Mouse (Mus musculus) heart, postnatal 0 days (tissue): ENCODE results near the gene Cabp1.

ENCODE experiments used
- CTCF ChIP-seq: IDR thresholded peaks from 2 replicates; pipeline ENCODE4 v1.5.1; 2016; ENCODE audit warnings: antibody characterized with exemption, control low read depth, low read depth
- EP300 ChIP-seq: IDR thresholded peaks from 2 replicates; pipeline ENCODE4 v1.6.1; 2016; ENCODE audit warnings: antibody characterized with exemption, low read depth

- TF ChIP-seq CTCF: no peak
- TF ChIP-seq EP300: no peak
Measured at GRCm38 (mm10) chr5:115212861-115213260, 18.7 kb upstream of the Cabp1 start.
